Comparison of ENCODE assay signal across 13 mouse cellular contexts in genomic region chr3:129593001-129593400, GRCm38 (mm10).
"Had no signal": no experiment of that assay in that cellular context is flagged by ENCODE, and none has a peak within 500 bp of the region (broad histone marks: within the 10 kb centered on the region; RNA-seq: fewer than 3 reads in every experiment).

No protein-coding gene starts in this region.

- H3K4me2 ChIP-seq: hindbrain, embryonic 14.5 days; intestine, embryonic 15.5 days; limb, embryonic 15.5 days; neural tube, embryonic 15.5 days had no signal

- H3K36me3 ChIP-seq: intestine, embryonic 15.5 days; limb, embryonic 15.5 days; neural tube, embryonic 15.5 days had no signal

- H3K4me3 ChIP-seq: intestine, embryonic 15.5 days; limb, embryonic 15.5 days; myocyte; neural tube, embryonic 15.5 days had no signal

- H3K4me1 ChIP-seq: intestine, embryonic 15.5 days; limb, embryonic 15.5 days had no signal

- H3K9ac ChIP-seq: hindbrain, embryonic 14.5 days; intestine, embryonic 15.5 days; limb, embryonic 15.5 days; liver, embryonic 14.5 days; neural tube, embryonic 15.5 days had no signal

- H3K9me3 ChIP-seq: intestine, embryonic 15.5 days; limb, embryonic 15.5 days; neural tube, embryonic 15.5 days had no signal

- ATAC-seq: intestine, embryonic 15.5 days had no signal

- DNase-seq: layer of hippocampus, adult 9-11 months; layer of hippocampus, postnatal 36 days; lung, adult 18-20 months; midbrain, embryonic 14.5 days; thymus, adult 2 months; thymus, postnatal 25 days had no signal

- H3K27ac ChIP-seq: hindbrain, embryonic 14.5 days; intestine, embryonic 15.5 days; limb, embryonic 15.5 days; liver, embryonic 14.5 days; neural tube, embryonic 15.5 days; stomach, postnatal 0 days had no signal

- H3K27me3 ChIP-seq: intestine, embryonic 15.5 days; limb, embryonic 15.5 days; neural tube, embryonic 15.5 days had no signal
